Mouse (Mus musculus) hindbrain, embryonic 12.5 days (tissue): Measurements from ENCODE around the gene Cdkl1. TPM values are rescaled to one million over a fixed set of nuclear protein-coding genes. Genes with fewer than 3 reads are reported as not detected.
A peak's percentile ranks its signal among the peaks of the same experiment; 100 is the strongest.

ENCODE experiments used
- ATAC-seq: fragments of 200-750 bp; cut with Nextera tagmentation; 2 replicates; pipeline ENCODE4 v1.8.0; 2017; ENCODE audit warnings: moderate TSS enrichment; ENCODE audit not compliant: low FRiP score
- H3K27ac ChIP-seq: fragments of 300-500 bp; sonication (generic); 2 replicates; pipeline ENCODE4 v1.5.1; 2016; ENCODE audit warnings: mild to moderate bottlenecking
- H3K27me3 ChIP-seq: fragments of 300-500 bp; sonication (generic); 2 replicates; pipeline ENCODE4 v1.6.1; 2016; ENCODE audit warnings: mild to moderate bottlenecking
- H3K36me3 ChIP-seq: fragments of 300-500 bp; sonication (generic); 2 replicates; pipeline ENCODE4 v1.6.1; 2016; ENCODE audit warnings: mild to moderate bottlenecking
- H3K4me1 ChIP-seq: fragments of 300-500 bp; sonication (generic); 2 replicates; pipeline ENCODE4 v1.6.1; 2016
- H3K4me2 ChIP-seq: fragments of 300-500 bp; sonication (generic); replicated peaks from 2 replicates; pipeline ENCODE4 v1.6.1; 2016; ENCODE audit warnings: mild to moderate bottlenecking
- H3K4me3 ChIP-seq: fragments of 300-500 bp; sonication (generic); 2 replicates; pipeline ENCODE4 v1.5.1; 2016; ENCODE audit warnings: mild to moderate bottlenecking
- H3K9ac ChIP-seq: fragments of 300-500 bp; sonication (generic); 2 replicates; pipeline ENCODE4 v1.6.1; 2016; ENCODE audit warnings: mild to moderate bottlenecking, moderate library complexity
- H3K9me3 ChIP-seq: fragments of 300-500 bp; sonication (generic); replicated peaks from 2 replicates; pipeline ENCODE4 v1.6.1; 2016; ENCODE audit warnings: mild to moderate bottlenecking
- WGBS: fragments of 180-500 bp; shearing (Covaris S2); methylation state at CpG from one replicate; pipeline ENCODE4 v1.1.7; 2016; 5-methylcytosine and 5-hydroxymethylcytosine counted together
- polyA plus RNA-seq: library from polyadenylated mRNA; unstranded; fragments of >200 nt; fragmentation: Nextera tagmentation; extraction: Ambion mirVana; gene quantifications from 2 replicates; pipeline ENCODE4 v1.2.1, GENCODE M21; 2016

Cdkl1 gene
- polyA plus RNA-seq, 1 experiment from 2014 or later: 1.5 TPM

DNA sequence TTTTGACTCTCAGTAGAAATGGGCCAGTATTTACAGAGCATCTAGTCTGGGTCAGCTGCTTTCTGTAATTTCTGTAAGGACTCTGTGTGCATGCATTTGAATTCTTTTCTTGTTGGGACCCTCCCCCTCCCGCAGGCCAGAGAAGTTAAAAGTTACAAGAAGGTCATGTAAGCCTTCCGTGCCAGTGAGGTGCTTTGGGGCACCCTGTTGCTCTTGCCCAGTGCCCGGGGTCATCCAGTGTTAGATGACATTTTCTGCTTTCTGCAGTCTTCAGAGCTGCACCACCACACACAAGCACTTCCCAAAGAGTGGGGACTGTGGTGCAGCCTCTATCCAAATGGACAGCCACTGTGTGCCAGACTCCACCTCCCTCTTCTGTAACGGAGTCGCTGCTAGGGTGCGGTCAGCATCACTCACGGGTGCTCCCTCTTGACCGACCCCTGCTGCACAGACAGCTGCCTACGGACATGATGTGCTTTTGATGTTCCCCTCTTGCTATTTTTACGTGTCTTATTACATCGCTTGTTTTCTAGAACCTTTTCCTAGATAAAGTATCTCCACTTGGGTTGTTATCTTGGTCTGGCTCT is 16.4 kb upstream of the Cdkl1 start:
- no peaks in the 10 kb centered on the region for H3K9me3 ChIP-seq
- H3K4me3 ChIP-seq: no peak overlapping the region
- 80% methylated on average over 11 of the region's 11 CpGs for WGBS
- no peaks in the 10 kb centered on the region for H3K4me1 ChIP-seq
- H3K36me3 ChIP-seq: peaks cover 39% of the 10 kb centered on the region
- ATAC-seq: no peak
- H3K27ac ChIP-seq: no peak overlapping the region
- no peaks in the 10 kb centered on the region for H3K27me3 ChIP-seq
- no peak overlapping the region for H3K9ac ChIP-seq
- no peak overlapping the region for H3K4me2 ChIP-seq

DNA sequence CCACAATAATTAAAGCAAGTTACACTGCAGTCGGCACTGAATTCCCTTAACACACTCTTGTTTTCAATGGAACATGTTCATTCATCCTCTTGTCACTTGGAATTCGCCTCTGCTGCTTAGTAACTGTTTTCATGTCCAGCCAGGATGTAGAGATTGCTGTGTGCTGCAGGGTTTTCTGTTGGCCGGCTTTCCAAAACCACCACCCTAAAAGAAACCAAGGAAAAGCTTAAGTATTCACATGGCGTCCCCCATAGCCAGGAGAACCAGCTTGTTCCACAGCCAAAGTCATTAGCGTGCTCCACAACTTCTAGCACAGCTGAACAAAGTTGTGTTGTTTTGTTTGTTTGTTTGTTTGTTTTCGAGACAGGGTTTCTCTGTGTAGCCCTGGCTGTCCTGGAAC is 14.1 kb upstream of the Cdkl1 start:
- H3K9ac ChIP-seq: no peak overlapping the region
- H3K4me3 ChIP-seq: no peak overlapping the region
- H3K36me3 ChIP-seq: peaks cover 38% of the 10 kb centered on the region
- no peak overlapping the region for H3K4me2 ChIP-seq
- 89% methylated on average over 6 of the region's 6 CpGs for WGBS
- no peaks in the 10 kb centered on the region for H3K27me3 ChIP-seq
- no peak overlapping the region for H3K27ac ChIP-seq
- no peaks in the 10 kb centered on the region for H3K4me1 ChIP-seq
- H3K9me3 ChIP-seq: no peaks in the 10 kb centered on the region
- no peak for ATAC-seq

DNA sequence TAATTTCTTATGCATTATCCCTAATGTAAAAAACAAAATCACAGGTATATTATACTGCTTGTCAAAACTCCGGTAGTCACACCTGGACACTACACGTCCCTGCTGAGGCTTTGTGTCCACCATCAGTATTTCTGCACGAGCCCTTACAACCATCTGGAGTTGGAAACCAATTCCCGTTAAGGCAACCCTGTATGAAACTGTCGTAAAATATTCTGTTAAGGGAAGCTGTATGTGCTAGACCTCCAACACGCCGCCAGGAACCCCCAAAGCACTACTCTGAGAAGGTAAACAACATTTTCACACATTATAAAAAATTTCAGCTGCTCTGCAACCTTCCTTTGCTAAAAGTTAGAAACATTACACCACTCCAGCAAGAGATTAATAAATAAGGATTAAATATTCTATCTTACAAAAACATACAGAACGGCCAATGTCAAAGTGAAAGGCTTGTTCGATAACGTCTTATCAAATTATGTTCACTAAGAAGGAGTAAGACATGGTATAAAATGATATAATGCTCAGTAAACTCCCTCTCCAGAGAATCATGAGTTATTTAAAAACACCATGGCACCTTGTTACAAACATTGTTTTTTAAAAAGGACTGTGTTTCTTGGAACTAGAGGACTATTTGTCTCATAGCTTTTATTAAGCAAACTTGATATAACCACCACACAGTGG is 13.5 kb upstream of the Cdkl1 start:
- Histone ChIP-seq H3K4me1 (no peaks in the 10 kb centered on the region), H3K4me3 (no peak overlapping the region), H3K36me3 (peaks cover 37% of the 10 kb centered on the region), H3K9me3 (no peaks in the 10 kb centered on the region), H3K4me2 (no peak overlapping the region), H3K27ac (no peak overlapping the region), H3K9ac (no peak overlapping the region), H3K27me3 (no peaks in the 10 kb centered on the region)
- no peak for ATAC-seq
- 94% methylated on average over 10 of the region's 10 CpGs for WGBS

DNA sequence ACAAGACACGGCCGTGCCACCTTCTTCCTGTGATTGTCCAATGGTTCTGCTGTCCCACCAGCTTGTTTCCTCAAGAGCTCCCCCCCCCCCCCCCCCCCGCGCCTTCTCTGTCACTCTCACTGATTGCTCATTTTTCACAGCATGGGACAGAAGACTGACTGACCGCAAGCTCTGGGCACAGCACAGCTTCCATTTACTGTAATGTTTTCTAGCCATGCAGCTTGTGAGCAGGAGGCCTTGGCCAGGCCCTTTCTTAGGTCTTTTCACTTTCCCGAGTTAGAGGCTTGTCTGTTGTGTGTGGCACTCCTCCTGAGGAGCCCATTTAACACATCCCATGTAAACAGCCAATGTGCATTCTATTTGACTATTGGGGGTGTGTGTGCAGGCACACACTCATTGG is 12.1 kb upstream of the Cdkl1 start:
- H3K4me3 ChIP-seq: no peak overlapping the region
- no peaks in the 10 kb centered on the region for H3K27me3 ChIP-seq
- H3K36me3 ChIP-seq: peaks cover 30% of the 10 kb centered on the region
- H3K4me1 ChIP-seq: no peaks in the 10 kb centered on the region
- ATAC-seq: no peak
- no peak overlapping the region for H3K9ac ChIP-seq
- H3K27ac ChIP-seq: no peak overlapping the region
- no peak overlapping the region for H3K4me2 ChIP-seq
- WGBS: 94% methylated on average over 5 of the region's 6 CpGs
- H3K9me3 ChIP-seq: no peaks in the 10 kb centered on the region

DNA sequence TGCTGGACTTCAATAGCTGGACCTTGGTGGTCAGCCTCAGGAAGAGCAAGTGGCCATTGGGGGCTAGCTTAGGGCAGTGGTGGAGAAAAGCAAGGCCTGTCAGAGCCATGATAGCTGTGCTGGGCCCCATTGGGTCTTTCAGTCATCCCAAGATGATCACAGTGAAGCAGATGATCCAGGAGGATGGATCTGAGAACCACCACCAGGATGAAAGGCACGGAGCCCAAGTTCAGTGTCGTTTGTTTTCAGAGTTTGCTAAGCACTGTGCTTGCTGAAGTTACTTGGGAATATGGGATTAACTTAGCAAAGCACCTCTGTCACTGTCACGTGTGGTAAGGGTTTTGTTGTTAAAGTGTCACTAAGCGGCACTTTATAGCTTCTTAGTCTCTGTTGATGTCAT is 9.5 kb upstream of the Cdkl1 start:
- Histone ChIP-seq H3K4me1 (no peaks in the 10 kb centered on the region), H3K36me3 (peaks cover 16% of the 10 kb centered on the region; the same call in 1 of the 2 replicates), H3K9ac (no peak overlapping the region), H3K9me3 (no peaks in the 10 kb centered on the region), H3K4me3 (no peak overlapping the region), H3K27me3 (no peaks in the 10 kb centered on the region), H3K27ac (no peak overlapping the region), H3K4me2 (no peak overlapping the region)
- WGBS: 92% methylated on average over 4 of the region's 4 CpGs
- no peak for ATAC-seq

GRCm38 (mm10) chr12:69796311-69796710 is 5.2 kb upstream of the Cdkl1 start:
- Histone ChIP-seq H3K4me1 (peaks cover 2% of the 10 kb centered on the region), H3K4me3 (no peak overlapping the region), H3K27ac (no peak overlapping the region), H3K27me3 (no peaks in the 10 kb centered on the region), H3K36me3 (no peaks in the 10 kb centered on the region), H3K9ac (no peak overlapping the region), H3K4me2 (no peak overlapping the region), H3K9me3 (no peaks in the 10 kb centered on the region)
- WGBS: 89% methylated on average over 3 of the region's 3 CpGs
- ATAC-seq: no peak

- H3K4me1 ChIP-seq: peaks cover 13% of the 10 kb centered on the region
- peak overlapping the region; percentile 53 for H3K4me3 ChIP-seq
- no peak overlapping the region for H3K27ac ChIP-seq
- H3K9me3 ChIP-seq: no peaks in the 10 kb centered on the region
- 32% methylated on average over 27 of the region's 27 CpGs for WGBS
- peak; percentile 38 for ATAC-seq
- peak overlapping the region; percentile 62 for H3K9ac ChIP-seq
- peaks cover 10% of the 10 kb centered on the region; the same call in 1 of the 2 replicates for H3K27me3 ChIP-seq
- no peaks in the 10 kb centered on the region for H3K36me3 ChIP-seq
- peak overlapping the region; percentile 98 for H3K4me2 ChIP-seq
Measured at GRCm38 (mm10) chr12:69789766-69790529, 1.1 kb downstream of the Cdkl1 start.

DNA sequence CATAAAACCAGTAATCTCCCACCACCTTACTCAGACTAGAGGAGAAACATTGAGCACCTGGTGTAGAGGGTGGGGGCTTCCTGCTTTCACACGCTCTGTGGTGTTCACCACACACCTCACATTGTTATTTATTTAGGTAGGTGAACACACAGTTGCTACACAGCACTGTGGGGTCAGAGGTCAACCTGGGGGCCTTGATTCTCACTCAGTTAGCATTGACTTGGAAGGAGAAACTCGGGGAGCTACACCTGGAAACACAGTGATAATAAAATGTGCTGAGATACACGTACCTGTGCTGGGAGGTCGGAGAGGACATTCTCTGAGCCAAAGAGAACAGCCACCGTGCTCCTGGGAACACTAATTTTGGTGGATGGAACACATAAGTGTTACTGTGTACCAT is 2.7 kb downstream of the Cdkl1 start:
- Histone ChIP-seq H3K9ac (no peak overlapping the region), H3K4me1 (peaks cover 13% of the 10 kb centered on the region), H3K36me3 (no peaks in the 10 kb centered on the region), H3K27me3 (peaks cover 10% of the 10 kb centered on the region; the same call in 1 of the 2 replicates), H3K9me3 (no peaks in the 10 kb centered on the region), H3K4me2 (no peak overlapping the region), H3K27ac (no peak overlapping the region), H3K4me3 (no peak overlapping the region)
- ATAC-seq: no peak
- 86% methylated on average over 5 of the region's 5 CpGs for WGBS

DNA sequence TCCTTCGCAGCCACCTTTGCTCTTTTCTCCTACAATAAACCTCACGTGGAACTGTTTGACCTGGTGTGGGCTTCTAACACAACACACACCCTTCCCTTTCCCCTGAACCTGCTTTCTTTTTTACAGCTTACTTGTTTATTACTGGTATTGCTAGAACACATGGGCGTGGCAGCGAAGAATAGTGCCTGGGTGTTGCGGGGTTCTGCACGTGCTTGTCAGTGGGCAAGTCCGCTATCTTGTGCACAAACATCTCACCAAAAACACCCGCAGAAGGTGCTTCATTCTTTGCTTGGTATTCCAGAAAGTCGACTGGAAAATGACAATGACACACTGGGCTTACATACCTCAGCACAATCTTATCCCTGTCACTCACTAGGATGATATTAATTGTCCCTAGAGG is 5.6 kb downstream of the Cdkl1 start:
- Histone ChIP-seq H3K4me3 (no peak overlapping the region), H3K36me3 (no peaks in the 10 kb centered on the region), H3K9me3 (no peaks in the 10 kb centered on the region), H3K9ac (no peak overlapping the region), H3K27ac (no peak overlapping the region), H3K27me3 (peaks cover 10% of the 10 kb centered on the region; the same call in 1 of the 2 replicates), H3K4me1 (peaks cover 6% of the 10 kb centered on the region), H3K4me2 (no peak overlapping the region)
- WGBS: 88% methylated on average over 9 of the region's 9 CpGs
- ATAC-seq: no peak

- Histone ChIP-seq H3K4me2 (no peak overlapping the region), H3K9me3 (no peaks in the 10 kb centered on the region), H3K36me3 (no peaks in the 10 kb centered on the region), H3K4me3 (no peak overlapping the region), H3K27me3 (peaks cover 3% of the 10 kb centered on the region; the same call in 1 of the 2 replicates), H3K4me1 (0 out of 2 replicates have a peak, but pooled peaks cover 3% of the 10 kb centered on the region), H3K9ac (no peak overlapping the region), H3K27ac (no peak overlapping the region)
- WGBS: 42% methylated on average over 6 of the region's 6 CpGs
- ATAC-seq: no peak
Measured at GRCm38 (mm10) chr12:69783247-69784025, 7.6 kb downstream of the Cdkl1 start.

GRCm38 (mm10) chr12:69781935-69782650 is 9.0 kb downstream of the Cdkl1 start:
- 0 out of 2 replicates have a peak, but pooled peaks cover 3% of the 10 kb centered on the region for H3K4me1 ChIP-seq
- no peak overlapping the region for H3K9ac ChIP-seq
- H3K9me3 ChIP-seq: no peaks in the 10 kb centered on the region
- H3K27ac ChIP-seq: no peak overlapping the region
- no peak overlapping the region for H3K4me2 ChIP-seq
- no peaks in the 10 kb centered on the region for H3K27me3 ChIP-seq
- WGBS: 78% methylated on average over 10 of the region's 10 CpGs
- H3K36me3 ChIP-seq: no peaks in the 10 kb centered on the region
- no peak overlapping the region for H3K4me3 ChIP-seq
- no peak; the same call in 1 of the 2 replicates for ATAC-seq
